Mouse (Mus musculus) forebrain, postnatal 0 days (tissue): ENCODE data around the gene Zdhhc7. TPM values are rescaled to one million over a fixed set of nuclear protein-coding genes. Genes with fewer than 3 reads are reported as not detected.

ENCODE experiments used
- ATAC-seq: fragments of 200-750 bp; cut with Nextera tagmentation; 2 replicates; pipeline ENCODE4 v1.8.0; 2017; ENCODE audit warnings: mild to moderate bottlenecking, moderate library complexity
- DNase-seq: peaks from one replicate; pipeline ENCODE4 v3.0.0-alpha.2; 2015
- H3K27ac ChIP-seq: fragments of 300-500 bp; sonication (generic); 2 replicates; pipeline ENCODE4 v1.5.1; 2014; ENCODE audit warnings: low read depth, mild to moderate bottlenecking, antibody characterized with exemption, low read length, moderate library complexity, mixed read lengths
- H3K27me3 ChIP-seq: fragments of 300-500 bp; sonication (generic); 2 replicates; pipeline ENCODE4 v1.6.1; 2014; ENCODE audit warnings: mild to moderate bottlenecking, low read length, mixed read lengths; ENCODE audit not compliant: insufficient read depth
- H3K36me3 ChIP-seq: fragments of 300-500 bp; sonication (generic); 2 replicates; pipeline ENCODE4 v1.6.1; 2014; ENCODE audit warnings: mild to moderate bottlenecking, moderate library complexity; ENCODE audit not compliant: insufficient read depth
- H3K4me1 ChIP-seq: fragments of 300-500 bp; sonication (generic); 2 replicates; pipeline ENCODE4 v1.6.1; 2014; ENCODE audit warnings: antibody characterized with exemption; ENCODE audit not compliant: insufficient read depth
- H3K4me2 ChIP-seq: fragments of 300-500 bp; sonication (generic); 2 replicates; pipeline ENCODE4 v1.6.1; 2014; ENCODE audit warnings: low read depth, mild to moderate bottlenecking, moderate library complexity
- H3K4me3 ChIP-seq: fragments of 300-500 bp; sonication (generic); 2 replicates; pipeline ENCODE4 v1.5.1; 2014; ENCODE audit warnings: low read depth, low read length, mixed read lengths
- H3K9ac ChIP-seq: fragments of 300-500 bp; sonication (generic); 2 replicates; pipeline ENCODE4 v1.6.1; 2014; ENCODE audit warnings: mild to moderate bottlenecking
- H3K9me3 ChIP-seq: fragments of 300-500 bp; sonication (generic); 2 replicates; pipeline ENCODE4 v1.6.1; 2016; ENCODE audit warnings: low read length
- CTCF ChIP-seq: sonication (generic); IDR thresholded peaks from 2 replicates; pipeline ENCODE4 v1.5.1; 2016; ENCODE audit warnings: antibody characterized with exemption, control low read depth, low read depth
- WGBS: fragments of 180-500 bp; shearing (Covaris S2); extraction: QIAGEN DNeasy Blood & Tissue Kit; methylation state at CpG from one replicate; pipeline ENCODE4 v1.1.7; 2014; 5-methylcytosine and 5-hydroxymethylcytosine counted together
- polyA plus RNA-seq: library from polyadenylated mRNA; unstranded; fragments of >200 nt; fragmentation: Nextera tagmentation; extraction: Ambion mirVana; gene quantifications from 2 replicates; pipeline ENCODE4 v1.2.1, GENCODE M21; 2015
- total RNA-seq: library from RNA; depleted of rRNA; stranded (reverse); fragments of >200 nt; gene quantifications from 2 replicates; pipeline ENCODE4 v1.2.3, GENCODE M21; 2014

Zdhhc7 gene
- total and polyA plus RNA-seq, 2 experiments from 2014 or later = 25.3 to 37.6 TPM

GRCm38 (mm10) chr8:120138958-120139357, 37.7 kb upstream of the Zdhhc7 start:
- 93% methylated on average over 2 of the region's 2 CpGs for WGBS
- H3K36me3 ChIP-seq = no peaks in the 10 kb centered on the region
- no peak for TF ChIP-seq CTCF

GRCm38 (mm10) chr8:120136618-120137017, 35.3 kb upstream of the Zdhhc7 start:
- peak overlapping the region; percentile 66 for H3K27ac ChIP-seq
- WGBS = 30% methylated on average over 7 of the region's 7 CpGs

More at GRCm38 (mm10) chr8:120138958-120139357, 37.7 kb upstream of the Zdhhc7 start:
- H3K4me1 ChIP-seq = peaks cover 8% of the 10 kb centered on the region; the same call in 1 of the 2 replicates
- no peak overlapping the region for H3K4me2 ChIP-seq
- H3K9ac ChIP-seq = no peak overlapping the region
- no peak overlapping the region for H3K27ac ChIP-seq
- H3K9me3 ChIP-seq = no peaks in the 10 kb centered on the region
- DNase-seq (no peak), ATAC-seq (no peak)
- no peaks in the 10 kb centered on the region for H3K27me3 ChIP-seq
- H3K4me3 ChIP-seq = no peak overlapping the region

GRCm38 (mm10) chr8:120135687-120136086, 34.4 kb upstream of the Zdhhc7 start:
- WGBS = 93% methylated on average over 7 of the region's 7 CpGs
- Histone ChIP-seq H3K4me2 (no peak overlapping the region), H3K4me3 (no peak overlapping the region), H3K36me3 (no peaks in the 10 kb centered on the region), H3K27ac (peak overlapping the region; percentile 66; the same call in 1 of the 2 replicates), H3K9ac (no peak overlapping the region), H3K4me1 (0 out of 2 replicates have a peak, but pooled peaks cover 5% of the 10 kb centered on the region), H3K27me3 (no peaks in the 10 kb centered on the region), H3K9me3 (no peaks in the 10 kb centered on the region)
- TF ChIP-seq CTCF = no peak
- ATAC-seq (no peak), DNase-seq (no peak)

More at GRCm38 (mm10) chr8:120136618-120137017, 35.3 kb upstream of the Zdhhc7 start:
- no peak overlapping the region for H3K4me3 ChIP-seq
- H3K9me3 ChIP-seq = no peaks in the 10 kb centered on the region
- H3K4me1 ChIP-seq = 0 out of 2 replicates have a peak, but pooled peaks cover 5% of the 10 kb centered on the region
- ATAC-seq (peak; percentile 83), DNase-seq (peak; percentile 85)
- no peak overlapping the region for H3K4me2 ChIP-seq
- H3K9ac ChIP-seq = no peak overlapping the region
- no peaks in the 10 kb centered on the region for H3K27me3 ChIP-seq
- H3K36me3 ChIP-seq = no peaks in the 10 kb centered on the region
- TF ChIP-seq CTCF = peak; percentile 58

GRCm38 (mm10) chr8:120133169-120133568, 31.9 kb upstream of the Zdhhc7 start:
- ATAC-seq = no peak
- no peaks in the 10 kb centered on the region for H3K36me3 ChIP-seq
- TF ChIP-seq CTCF = no peak
- DNase-seq = no peak
- H3K27me3 ChIP-seq = no peaks in the 10 kb centered on the region
- H3K4me1 ChIP-seq = 0 out of 2 replicates have a peak, but pooled peaks cover 5% of the 10 kb centered on the region
- no peak overlapping the region for H3K9ac ChIP-seq
- H3K4me3 ChIP-seq = no peak overlapping the region
- no peaks in the 10 kb centered on the region for H3K9me3 ChIP-seq
- H3K4me2 ChIP-seq = no peak overlapping the region
- H3K27ac ChIP-seq = no peak overlapping the region
- WGBS = 80% methylated on average over 7 of the region's 7 CpGs

GRCm38 (mm10) chr8:120131158-120131557, 29.9 kb upstream of the Zdhhc7 start:
- H3K4me2 ChIP-seq = no peak overlapping the region
- H3K36me3 ChIP-seq = no peaks in the 10 kb centered on the region
- no peaks in the 10 kb centered on the region for H3K27me3 ChIP-seq
- ATAC-seq (no peak), DNase-seq (no peak)
- WGBS = 79% methylated on average over 8 of the region's 8 CpGs
- no peak for TF ChIP-seq CTCF
- H3K27ac ChIP-seq = no peak overlapping the region
- H3K4me3 ChIP-seq = no peak overlapping the region
- H3K4me1 ChIP-seq = 0 out of 2 replicates have a peak, but pooled peaks cover under 1% of the 10 kb centered on the region
- no peaks in the 10 kb centered on the region for H3K9me3 ChIP-seq
- no peak overlapping the region for H3K9ac ChIP-seq

GRCm38 (mm10) chr8:120129547-120129946, 28.3 kb upstream of the Zdhhc7 start:
- DNase-seq (no peak), ATAC-seq (peak; percentile 29; the same call in 1 of the 2 replicates)
- WGBS = 23% methylated on average over 4 of the region's 4 CpGs
- Histone ChIP-seq H3K27ac (no peak overlapping the region), H3K9ac (no peak overlapping the region), H3K36me3 (no peaks in the 10 kb centered on the region), H3K9me3 (no peaks in the 10 kb centered on the region), H3K4me3 (no peak overlapping the region), H3K4me2 (no peak overlapping the region), H3K27me3 (no peaks in the 10 kb centered on the region), H3K4me1 (no peaks in the 10 kb centered on the region)
- no peak for TF ChIP-seq CTCF

GRCm38 (mm10) chr8:120126357-120127161, 25.3 kb upstream of the Zdhhc7 start:
- WGBS = 32% methylated on average over 14 of the region's 14 CpGs
- no peak for ATAC-seq
- Histone ChIP-seq H3K4me2 (no peak overlapping the region), H3K27me3 (no peaks in the 10 kb centered on the region), H3K27ac (no peak overlapping the region), H3K9ac (no peak overlapping the region), H3K9me3 (no peaks in the 10 kb centered on the region), H3K4me1 (no peaks in the 10 kb centered on the region), H3K4me3 (no peak overlapping the region), H3K36me3 (no peaks in the 10 kb centered on the region)
- TF ChIP-seq CTCF = no peak
- DNase-seq = no peak
